Mouse (Mus musculus) lung, embryonic 16.5 days (tissue): Measurements from ENCODE around the gene Eif3d. TPM values are rescaled to one million over a fixed set of nuclear protein-coding genes. Genes with fewer than 3 reads are reported as not detected.

Experiments used
- ATAC-seq: fragments of 200-750 bp; cut with Nextera tagmentation; 2 replicates; pipeline ENCODE4 v1.8.0; 2017; ENCODE audit warnings: low read depth, mild to moderate bottlenecking, moderate library complexity
- H3K27ac ChIP-seq: fragments of 300-500 bp; sonication (generic); 2 replicates; pipeline ENCODE4 v1.5.1; 2014; ENCODE audit warnings: mild to moderate bottlenecking, control low read depth, low read length
- H3K27me3 ChIP-seq: fragments of 300-500 bp; sonication (generic); 2 replicates; pipeline ENCODE4 v1.6.1; 2014; ENCODE audit warnings: low read depth, low read length, mixed read lengths; ENCODE audit not compliant: control insufficient read depth, insufficient read depth
- H3K36me3 ChIP-seq: fragments of 300-500 bp; sonication (generic); 2 replicates; pipeline ENCODE4 v1.6.1; 2014; ENCODE audit warnings: low read length; ENCODE audit not compliant: control insufficient read depth, insufficient read depth
- H3K4me1 ChIP-seq: fragments of 300-500 bp; sonication (generic); replicated peaks from 2 replicates; pipeline ENCODE4 v1.6.1; 2014; ENCODE audit warnings: low read length, mixed read lengths; ENCODE audit not compliant: control insufficient read depth, insufficient read depth
- H3K4me2 ChIP-seq: fragments of 300-500 bp; sonication (generic); 2 replicates; pipeline ENCODE4 v1.6.1; 2014; ENCODE audit warnings: low read depth, low read length, control low read depth
- H3K4me3 ChIP-seq: fragments of 300-500 bp; sonication (generic); 2 replicates; pipeline ENCODE4 v1.5.1; 2014; ENCODE audit warnings: mild to moderate bottlenecking, low read length, control low read depth
- H3K9ac ChIP-seq: fragments of 300-500 bp; sonication (generic); 2 replicates; pipeline ENCODE4 v1.6.1; 2014; ENCODE audit warnings: low read length, control low read depth
- H3K9me3 ChIP-seq: fragments of 300-500 bp; sonication (generic); 2 replicates; pipeline ENCODE4 v1.6.1; 2016; ENCODE audit warnings: low read length; ENCODE audit not compliant: control insufficient read depth
- WGBS: fragments of 180-500 bp; shearing (Covaris S2); extraction: QIAGEN DNeasy Blood & Tissue Kit; methylation state at CpG from one replicate; pipeline ENCODE4 v1.1.7; 2014; 5-methylcytosine and 5-hydroxymethylcytosine counted together
- polyA plus RNA-seq: library from polyadenylated mRNA; unstranded; fragments of >200 nt; fragmentation: Nextera tagmentation; extraction: Ambion mirVana; gene quantifications from 2 replicates; pipeline ENCODE4 v1.2.1, GENCODE M21; 2015

Eif3d gene
- polyA plus RNA-seq, 1 experiment from 2014 or later = 170 TPM

GRCm38 (mm10) chr15:77956404-77956901 lies 14.2 kb downstream of the Eif3d start, which contains the start of gene Foxred2:
TSS of gene Foxred2 (minus strand) at chr15:77956722.
- ATAC-seq = peak; percentile 93

DNA sequence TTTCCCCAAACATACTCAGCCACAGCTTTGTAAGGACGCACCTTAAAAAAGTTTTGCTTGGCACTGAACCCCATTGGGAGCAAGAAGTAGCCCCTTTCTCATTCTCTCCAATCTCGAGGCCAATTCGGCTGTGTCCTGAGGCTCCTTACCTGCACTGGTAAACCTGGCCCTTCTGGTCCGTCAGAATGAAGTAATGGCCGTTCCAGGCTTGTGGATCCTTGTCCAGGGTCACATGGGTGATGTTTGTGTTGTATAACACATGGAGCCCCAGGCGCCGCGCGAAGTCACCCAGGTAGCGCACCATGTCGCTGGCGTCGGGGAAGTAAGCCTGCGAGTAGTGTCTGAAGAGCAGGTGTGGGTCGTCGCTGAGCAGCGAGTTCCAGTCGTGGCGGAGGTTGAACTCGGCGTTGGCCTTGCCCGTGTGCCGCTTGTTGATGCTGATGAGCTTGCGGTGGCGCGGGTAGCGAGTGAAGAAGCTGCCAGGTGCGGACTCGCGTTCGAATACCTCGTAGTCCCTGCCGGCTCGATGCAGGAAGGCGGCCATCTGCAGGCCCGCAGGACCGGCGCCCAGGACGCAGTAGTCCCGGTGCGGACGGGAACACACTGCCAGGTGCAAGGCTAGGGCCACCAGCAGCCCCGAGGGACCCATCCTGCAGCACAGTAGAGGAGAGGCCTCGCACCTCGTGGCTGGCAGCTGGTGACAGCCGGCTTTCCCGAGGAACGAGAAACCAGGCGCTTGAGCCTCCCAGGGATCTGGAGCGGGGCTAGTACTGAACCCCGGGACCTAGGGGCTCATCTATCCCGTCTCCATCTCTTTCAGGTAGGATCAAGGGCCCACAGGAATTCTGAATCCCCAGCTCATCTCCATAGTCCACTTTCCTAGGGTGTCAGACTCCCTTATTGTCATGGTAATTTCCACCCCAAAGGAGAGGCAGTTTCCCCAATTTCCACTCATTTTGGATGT lies 14.9 kb downstream of the Eif3d start:
- Histone ChIP-seq H3K9me3 (no peaks in the 10 kb centered on the region), H3K27me3 (peaks cover 15% of the 10 kb centered on the region), H3K27ac (no peak overlapping the region), H3K36me3 (peaks cover 20% of the 10 kb centered on the region), H3K4me2 (peak overlapping the region; percentile 76), H3K4me3 (peak overlapping the region; percentile 54), H3K4me1 (peaks cover 15% of the 10 kb centered on the region), H3K9ac (peak overlapping the region; percentile 44)
- peak; percentile 23 for ATAC-seq
- WGBS = 7% methylated on average over 52 of the region's 52 CpGs

More at GRCm38 (mm10) chr15:77956404-77956901, 14.2 kb downstream of the Eif3d start, which contains the start of gene Foxred2:
- Histone ChIP-seq H3K9me3 (no peaks in the 10 kb centered on the region), H3K4me2 (peak within 1 kb of the TSS; percentile 76), H3K27ac (no peak within 1 kb of the TSS), H3K4me1 (peaks cover 15% of the 10 kb centered on the region), H3K27me3 (peaks cover 15% of the 10 kb centered on the region), H3K9ac (peak within 1 kb of the TSS; percentile 44), H3K36me3 (peaks cover 28% of the 10 kb centered on the region), H3K4me3 (peak within 1 kb of the TSS; percentile 54)
- under 1% methylated on average over 39 of the region's 39 CpGs for WGBS

DNA sequence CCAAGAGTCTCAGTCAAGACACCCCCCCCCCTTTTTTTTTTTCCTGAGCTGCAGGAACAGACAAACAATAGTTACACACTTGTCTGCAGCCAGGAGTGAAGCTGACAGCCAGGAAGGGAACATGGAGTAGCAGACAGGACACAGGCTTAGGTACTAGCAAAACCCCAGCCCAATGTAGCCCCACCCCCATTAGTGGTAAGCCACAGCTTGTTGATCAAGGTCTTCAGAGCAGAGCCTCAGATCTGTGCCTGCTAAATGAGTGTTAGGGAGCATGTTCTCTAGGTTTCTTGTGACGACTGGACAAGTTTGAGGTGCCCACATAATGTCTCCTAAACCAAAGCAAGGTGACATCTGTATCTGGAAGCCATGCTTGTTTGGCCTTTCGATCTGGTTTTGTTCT lies 16.3 kb downstream of the Eif3d start:
- no peak overlapping the region for H3K4me2 ChIP-seq
- peaks cover 7% of the 10 kb centered on the region for H3K36me3 ChIP-seq
- no peak overlapping the region for H3K27ac ChIP-seq
- H3K9ac ChIP-seq = no peak overlapping the region
- H3K4me3 ChIP-seq = no peak overlapping the region
- no peaks in the 10 kb centered on the region for H3K9me3 ChIP-seq
- 79% methylated on average over 2 of the region's 2 CpGs for WGBS
- no peak for ATAC-seq
- peaks cover 15% of the 10 kb centered on the region for H3K4me1 ChIP-seq
- H3K27me3 ChIP-seq = peaks cover 15% of the 10 kb centered on the region

GRCm38 (mm10) chr15:77952921-77953320 lies 17.7 kb downstream of the Eif3d start:
- H3K36me3 ChIP-seq = no peaks in the 10 kb centered on the region
- H3K4me3 ChIP-seq = no peak overlapping the region
- 74% methylated on average over 3 of the region's 3 CpGs for WGBS
- no peaks in the 10 kb centered on the region for H3K9me3 ChIP-seq
- peaks cover 15% of the 10 kb centered on the region for H3K4me1 ChIP-seq
- no peak overlapping the region for H3K27ac ChIP-seq
- H3K27me3 ChIP-seq = peaks cover 15% of the 10 kb centered on the region
- no peak for ATAC-seq
- H3K4me2 ChIP-seq = no peak overlapping the region
- no peak overlapping the region for H3K9ac ChIP-seq

GRCm38 (mm10) chr15:77949061-77949460 lies 21.6 kb downstream of the Eif3d start:
- H3K36me3 ChIP-seq = no peaks in the 10 kb centered on the region
- 81% methylated on average over 7 of the region's 7 CpGs for WGBS
- H3K9me3 ChIP-seq = no peaks in the 10 kb centered on the region
- H3K9ac ChIP-seq = no peak overlapping the region
- H3K27me3 ChIP-seq = no peaks in the 10 kb centered on the region
- no peak for ATAC-seq
- no peak overlapping the region for H3K27ac ChIP-seq
- H3K4me2 ChIP-seq = no peak overlapping the region
- no peak overlapping the region for H3K4me3 ChIP-seq
- H3K4me1 ChIP-seq = no peaks in the 10 kb centered on the region

DNA sequence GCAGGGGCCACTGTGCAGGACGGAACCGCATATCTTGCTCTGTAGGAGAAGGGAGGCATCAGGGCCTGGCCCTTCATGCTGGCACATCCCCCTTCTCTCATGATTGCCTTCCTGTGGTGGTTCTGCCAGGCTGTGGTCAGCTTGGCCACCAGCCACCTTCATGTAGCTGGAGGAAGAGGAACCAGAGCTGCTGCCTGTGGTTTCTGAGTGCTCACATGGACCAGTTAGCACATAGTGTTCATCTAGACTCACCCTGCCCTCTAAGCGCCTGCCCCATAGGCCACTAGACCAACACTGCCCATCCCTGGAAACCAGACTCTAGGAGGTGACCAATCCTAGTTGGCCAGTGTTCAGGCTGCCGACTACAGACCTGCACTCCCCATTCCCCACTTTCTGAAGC lies 24.9 kb downstream of the Eif3d start:
- Histone ChIP-seq H3K4me1 (no peaks in the 10 kb centered on the region), H3K4me2 (no peak overlapping the region), H3K4me3 (no peak overlapping the region), H3K9me3 (no peaks in the 10 kb centered on the region), H3K36me3 (no peaks in the 10 kb centered on the region), H3K27ac (no peak overlapping the region), H3K9ac (no peak overlapping the region), H3K27me3 (no peaks in the 10 kb centered on the region)
- 84% methylated on average over 4 of the region's 4 CpGs for WGBS
- ATAC-seq = no peak

DNA sequence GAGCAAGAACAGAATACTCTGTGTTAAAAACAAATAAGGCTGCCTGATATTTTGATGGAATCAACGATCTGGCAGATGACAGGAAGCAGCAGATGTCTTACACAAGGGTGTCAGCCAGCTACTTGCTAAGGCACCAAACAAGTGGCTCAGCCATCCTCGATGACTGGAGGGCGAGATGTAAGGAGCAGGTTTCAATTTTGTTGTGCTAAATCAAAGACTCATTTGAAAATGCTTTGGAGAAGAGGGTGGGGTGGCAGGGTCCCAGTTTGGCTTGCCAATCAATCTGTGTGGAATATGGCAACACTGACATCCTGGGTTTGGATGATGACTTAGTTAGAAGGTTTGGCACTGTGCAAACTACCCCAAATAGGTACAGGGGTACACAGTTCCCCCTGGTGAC lies 29.1 kb downstream of the Eif3d start:
- Histone ChIP-seq H3K9ac (no peak overlapping the region), H3K27ac (no peak overlapping the region), H3K9me3 (no peaks in the 10 kb centered on the region), H3K4me1 (no peaks in the 10 kb centered on the region), H3K4me3 (no peak overlapping the region), H3K4me2 (no peak overlapping the region), H3K36me3 (no peaks in the 10 kb centered on the region), H3K27me3 (no peaks in the 10 kb centered on the region)
- 62% methylated on average over 3 of the region's 3 CpGs for WGBS
- ATAC-seq = no peak

DNA sequence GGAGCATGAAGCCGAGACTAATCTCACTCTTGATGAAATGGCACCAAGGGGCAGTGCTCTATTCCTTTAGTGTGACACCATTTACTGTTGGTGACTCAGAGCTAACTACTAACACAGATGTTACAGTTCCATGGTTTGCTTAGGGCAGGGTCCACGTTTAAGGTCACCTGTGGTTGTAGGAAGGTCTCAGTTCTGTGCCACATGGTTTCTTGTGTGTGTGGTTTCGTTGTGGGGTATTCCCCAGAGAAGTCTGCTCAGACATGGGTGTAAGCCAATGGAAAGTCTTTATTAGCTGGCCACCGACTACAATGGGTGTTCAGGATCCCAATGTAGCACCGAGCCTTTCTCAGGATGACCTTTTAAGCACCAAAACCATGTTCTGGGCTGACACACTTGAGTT lies 32.1 kb downstream of the Eif3d start:
- WGBS = 71% methylated on average over 5 of the region's 5 CpGs
- no peaks in the 10 kb centered on the region for H3K36me3 ChIP-seq
- H3K9me3 ChIP-seq = no peaks in the 10 kb centered on the region
- no peak overlapping the region for H3K9ac ChIP-seq
- H3K27me3 ChIP-seq = no peaks in the 10 kb centered on the region
- no peak for ATAC-seq
- no peak overlapping the region for H3K27ac ChIP-seq
- H3K4me2 ChIP-seq = no peak overlapping the region
- no peak overlapping the region for H3K4me3 ChIP-seq
- H3K4me1 ChIP-seq = no peaks in the 10 kb centered on the region

DNA sequence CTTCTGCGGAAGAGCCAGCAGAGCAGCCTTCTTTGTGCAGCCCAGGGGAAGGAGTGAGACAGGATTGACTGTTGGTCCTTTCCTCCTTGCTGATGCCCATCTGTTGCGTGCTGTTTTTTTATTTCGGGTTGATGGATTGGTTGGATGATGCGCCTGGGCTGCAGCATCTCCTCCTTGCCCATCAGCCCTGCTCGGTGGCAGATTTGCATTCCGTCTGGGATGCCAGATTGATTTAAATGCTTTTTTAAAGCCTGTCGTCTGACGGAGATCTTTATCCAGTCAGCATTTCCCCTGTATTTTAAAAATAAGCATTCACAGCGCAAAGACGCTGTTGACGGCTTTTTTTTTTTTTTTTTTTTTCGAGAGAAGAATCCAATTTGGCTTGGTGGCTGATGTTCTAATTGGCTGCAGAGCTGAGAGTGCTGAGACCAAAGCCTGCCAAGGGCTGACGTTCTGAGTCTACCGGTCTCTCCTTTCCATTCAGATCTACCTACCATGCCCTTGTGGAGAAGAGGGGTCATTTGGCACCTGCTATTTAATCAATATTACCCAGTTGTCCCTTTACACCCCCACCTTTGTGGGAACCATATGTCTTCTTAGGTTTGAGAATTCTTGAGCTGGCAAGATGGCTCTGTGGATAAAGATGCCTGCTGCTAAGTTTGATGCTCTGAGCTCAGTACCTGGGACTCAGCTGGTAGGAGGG lies 34.8 kb downstream of the Eif3d start:
- no peaks in the 10 kb centered on the region for H3K27me3 ChIP-seq
- no peak overlapping the region for H3K27ac ChIP-seq
- no peaks in the 10 kb centered on the region for H3K36me3 ChIP-seq
- H3K4me3 ChIP-seq = no peak overlapping the region
- no peaks in the 10 kb centered on the region for H3K9me3 ChIP-seq
- H3K4me1 ChIP-seq = no peaks in the 10 kb centered on the region
- 75% methylated on average over 14 of the region's 14 CpGs for WGBS
- H3K9ac ChIP-seq = no peak overlapping the region
- no peak for ATAC-seq
- H3K4me2 ChIP-seq = no peak overlapping the region
